Mouse (Mus musculus): ENCODE measurements around the gene Lrit3.

Gene Lrit3
- long read RNA-seq, experiment 1, result 0 reads
- long read RNA-seq, experiment 2, result 0 reads

- intact Hi-C loops (cut with DNase I), result no loop called here
Measured at GRCm38 (mm10) chr3:129803765-129804164, at the start of gene Lrit3. Lrit3 (minus strand) TSS chr3:129804030.

- intact Hi-C loops (cut with DNase I), result no loop called here
Measured at GRCm38 (mm10) chr3:129846846-129847245, 43.0 kb upstream of the Lrit3 start.

DNA sequence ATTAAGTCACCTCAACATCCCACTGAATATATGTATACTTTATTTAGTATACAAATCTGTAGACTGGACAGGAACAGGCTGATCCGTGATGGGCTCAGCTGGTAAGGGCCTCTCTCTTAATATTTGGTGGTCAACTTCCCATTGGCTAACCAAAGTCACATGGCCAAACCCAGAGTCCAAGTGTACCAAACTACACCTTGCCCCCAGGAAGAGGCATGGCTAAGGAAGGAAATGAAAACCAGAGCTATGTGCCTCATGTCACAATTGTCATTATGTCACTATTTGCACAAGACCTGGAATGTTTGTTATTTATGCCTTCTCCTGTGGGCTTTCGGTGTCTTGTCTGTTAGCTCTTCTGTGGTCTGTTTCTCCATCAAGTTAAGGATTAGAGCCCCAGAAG is 42.0 kb upstream of the Lrit3 start:
- intact Hi-C loops (cut with DNase I), result no loop called here

GRCm38 (mm10) chr3:129838017-129838416 is 34.2 kb upstream of the Lrit3 start:
- intact Hi-C loops (cut with DNase I), result no loop called here

- intact Hi-C loops (cut with DNase I), result no loop called here
Measured at GRCm38 (mm10) chr3:129836965-129837364, 33.1 kb upstream of the Lrit3 start.

GRCm38 (mm10) chr3:129836051-129836697 is 32.3 kb upstream of the Lrit3 start:
- intact Hi-C loops (cut with DNase I), result no loop called here

DNA sequence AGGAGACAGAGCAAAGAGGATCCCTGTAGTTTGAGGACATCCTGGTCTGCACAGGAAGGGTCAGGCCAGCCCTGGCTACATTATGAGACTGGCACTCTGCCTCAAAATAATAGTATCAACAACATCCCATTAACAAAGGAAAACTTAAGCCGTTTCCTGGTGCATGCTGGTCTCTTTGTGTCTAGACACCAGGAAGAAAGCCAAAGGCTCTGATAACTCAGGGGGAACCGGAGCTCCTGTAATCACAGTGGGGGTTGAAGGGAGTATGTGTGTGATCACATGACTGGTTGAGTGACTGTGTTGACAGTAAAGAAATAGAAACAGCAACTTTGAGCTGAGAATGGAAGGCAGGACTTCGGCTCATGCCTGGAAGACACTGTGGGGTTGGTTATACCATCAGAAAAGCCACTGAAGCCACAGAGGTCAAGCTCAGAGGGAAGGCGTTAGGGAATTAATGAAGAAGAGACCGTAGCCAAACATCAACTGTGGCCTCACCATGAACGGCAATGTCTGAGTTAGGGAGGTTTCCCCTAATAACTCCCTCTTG is 31.6 kb upstream of the Lrit3 start, which contains the start of gene Cfi:
Gene Cfi, plus strand, starts transcription at position 497 of the 547 bp plus-strand sequence.
- intact Hi-C loops (cut with DNase I), result no loop called here

DNA sequence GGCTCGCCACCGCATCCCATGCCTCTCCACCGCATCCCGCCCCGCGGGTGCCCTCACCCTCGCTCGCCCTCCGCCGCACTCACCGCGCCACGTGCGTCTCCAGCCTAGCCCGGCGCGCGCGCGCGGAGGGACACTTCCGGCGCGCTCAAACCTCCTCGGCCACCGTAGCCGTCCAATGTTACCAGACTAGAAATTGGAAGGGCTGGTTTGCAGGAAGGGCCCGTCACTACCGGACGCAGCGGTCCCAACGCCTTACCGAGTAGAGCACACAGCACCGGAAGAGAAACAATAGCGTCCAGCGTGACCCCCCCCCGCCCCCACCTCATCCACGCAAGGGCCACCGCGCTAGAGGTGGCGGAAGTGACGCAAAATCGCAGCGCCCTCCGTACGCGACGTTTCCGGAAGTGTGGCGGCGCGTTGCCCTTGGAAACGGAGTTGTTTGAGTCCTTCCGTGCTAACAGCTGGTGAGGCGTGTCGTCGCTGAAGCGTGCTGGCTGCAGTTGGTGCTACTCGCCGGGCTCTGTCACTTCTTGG is 27.3 kb upstream of the Lrit3 start, which contains the start of gene Gar1:
Gene Gar1, minus strand, starts transcription at position 362 of the 534 bp plus-strand sequence.
- intact Hi-C loops (cut with DNase I), result no loop called here

GRCm38 (mm10) chr3:129830626-129831025 is 26.8 kb upstream of the Lrit3 start:
- intact Hi-C loops (cut with DNase I), result no loop called here

DNA sequence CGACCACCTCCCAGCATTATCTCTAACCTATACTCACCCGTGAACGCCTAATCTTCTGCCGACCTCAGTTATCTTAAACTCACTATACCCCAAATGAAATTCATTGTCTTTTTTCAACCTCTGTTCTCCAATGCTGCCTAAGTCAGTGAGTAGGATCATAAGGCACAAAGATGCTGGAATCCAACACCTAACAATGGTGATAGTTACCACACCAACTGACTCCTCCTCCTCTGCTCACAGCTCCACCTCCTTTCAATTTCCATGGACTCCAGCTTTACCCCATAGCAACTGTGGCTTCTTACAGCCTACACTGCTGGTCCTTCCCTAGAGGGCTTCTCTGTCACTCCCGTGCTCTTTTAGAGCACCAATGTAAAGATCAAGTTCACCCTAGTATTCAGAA is 23.9 kb upstream of the Lrit3 start:
- intact Hi-C loops (cut with DNase I), result loop anchor here (5.0 kb wide), 1 partner anchor 50 kb away; the partner anchor contains the start of gene Pla2g12a

DNA sequence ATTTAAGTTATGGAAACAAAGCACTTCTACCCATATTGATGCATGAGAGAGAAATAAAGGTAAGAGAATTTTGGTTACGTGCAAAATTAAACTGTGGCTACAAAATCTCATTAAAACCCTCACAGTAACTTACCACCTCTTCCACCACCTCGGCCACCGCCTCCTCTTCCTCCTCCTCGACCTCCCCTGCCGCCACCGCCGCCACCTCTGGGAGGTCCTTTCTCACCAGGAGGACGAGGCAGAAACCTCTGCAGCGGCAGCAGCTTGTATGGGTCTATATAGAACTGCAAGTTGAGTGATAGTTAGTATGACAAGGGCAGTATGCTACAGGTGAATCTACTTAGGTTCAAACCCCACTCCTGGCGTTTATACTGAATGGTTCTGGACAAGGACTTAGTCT is 22.9 kb upstream of the Lrit3 start:
- intact Hi-C loops (cut with DNase I), result loop anchor here (5.0 kb wide), 1 partner anchor 51 kb away; the partner anchor contains the start of gene Pla2g12a

DNA sequence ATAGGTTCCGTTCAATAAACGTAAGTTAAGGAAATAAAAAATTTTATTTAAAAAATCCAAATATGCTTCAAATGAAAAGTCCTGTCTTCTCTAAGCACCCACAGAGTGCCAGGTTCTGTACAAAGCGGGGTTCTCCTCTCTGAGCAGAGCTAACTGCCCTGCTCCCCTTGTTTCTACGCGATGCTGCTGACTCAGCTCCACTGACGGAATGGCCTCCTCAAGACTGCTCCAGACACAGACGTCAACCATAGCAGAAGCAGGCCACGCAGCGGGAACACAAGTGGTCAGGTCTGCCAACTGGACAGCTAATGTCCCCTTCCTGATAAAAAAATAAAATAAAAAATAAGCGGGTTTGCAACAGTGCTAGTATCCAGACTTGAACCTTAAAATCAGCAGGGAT is 21.1 kb upstream of the Lrit3 start:
- intact Hi-C loops (cut with DNase I), result loop anchor here (5.0 kb wide), 2 partner anchors 52 to 252 kb away; partner anchors contain the start of gene Pla2g12a

DNA sequence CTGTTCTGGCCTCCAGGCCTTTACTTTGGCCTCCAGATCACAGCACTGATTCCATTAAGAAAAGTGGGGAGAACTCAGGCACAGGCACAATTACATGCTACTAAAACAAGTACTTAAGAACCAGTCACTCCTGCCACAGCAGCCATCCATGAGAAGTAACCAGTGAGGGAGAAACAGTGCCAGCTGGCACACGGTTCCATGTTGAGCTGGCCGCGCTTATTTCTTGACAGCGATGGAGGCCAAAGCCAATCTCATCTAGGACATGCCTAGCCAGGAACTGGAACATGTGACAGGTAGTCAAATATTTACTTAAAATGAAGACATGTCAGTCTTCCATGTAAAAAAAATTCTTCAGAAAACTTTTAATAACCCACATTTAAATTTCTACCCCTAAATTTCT is 20.3 kb upstream of the Lrit3 start:
- intact Hi-C loops (cut with DNase I), result loop anchor here (5.0 kb wide), 1 partner anchor 253 kb away; no protein-coding TSS in a partner anchor

DNA sequence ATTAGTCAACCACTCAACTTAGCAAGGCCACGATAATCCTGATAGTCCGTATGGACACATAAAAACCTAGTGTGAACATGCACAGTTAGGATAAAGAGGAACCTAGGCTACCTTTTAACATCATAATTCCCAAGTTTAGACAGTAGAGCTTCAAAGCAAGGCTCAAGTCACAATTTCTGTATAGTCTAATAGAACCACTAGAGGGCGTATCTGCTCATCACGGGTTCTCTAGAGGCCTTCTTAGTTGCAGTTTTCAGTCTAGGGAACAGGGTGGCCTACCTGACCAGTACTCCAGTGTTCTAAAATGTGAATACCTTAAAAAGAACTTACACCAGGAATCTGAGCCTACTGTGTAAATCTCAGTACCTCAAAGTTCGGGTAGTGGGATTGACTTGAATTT is 19.5 kb upstream of the Lrit3 start:
- intact Hi-C loops (cut with DNase I), result loop anchor here (5.0 kb wide), 1 partner anchor 254 kb away; no protein-coding TSS in a partner anchor

DNA sequence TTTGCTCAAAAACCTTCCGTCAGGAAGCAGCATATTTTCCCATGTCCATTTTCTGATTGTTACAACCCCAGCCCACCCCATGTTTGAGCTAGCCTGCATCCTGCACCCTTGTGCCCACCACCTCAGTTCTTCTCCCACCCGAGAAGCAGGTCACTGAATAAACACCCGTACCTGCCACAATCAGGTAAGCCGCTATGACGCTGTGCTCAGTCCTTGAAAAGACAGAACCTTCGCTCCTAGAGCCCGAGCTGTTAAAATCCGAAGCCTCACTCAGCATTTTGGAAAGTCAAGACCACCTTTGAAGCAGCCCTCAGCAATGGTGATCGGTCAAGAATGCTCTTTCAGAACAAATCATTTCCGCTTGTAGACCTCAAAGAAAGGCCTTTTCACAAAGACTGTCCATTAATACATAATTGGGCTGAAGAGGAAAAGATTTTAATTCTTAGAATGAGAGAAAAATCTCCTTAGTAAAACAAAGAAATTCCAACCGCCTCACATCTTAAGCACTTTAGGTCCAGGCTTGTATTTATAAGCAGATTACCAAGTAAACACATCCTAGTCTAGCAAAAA is 18.5 kb upstream of the Lrit3 start, which contains the start of gene Rrh:
Gene Rrh, minus strand, starts transcription at position 382 of the 570 bp plus-strand sequence.
- intact Hi-C loops (cut with DNase I), result loop anchor here (5.0 kb wide), 1 partner anchor 255 kb away; no protein-coding TSS in a partner anchor

- intact Hi-C loops (cut with DNase I), result loop anchor here (5.0 kb wide), 1 partner anchor 256 kb away; no protein-coding TSS in a partner anchor
Measured at GRCm38 (mm10) chr3:129821736-129822135, 17.9 kb upstream of the Lrit3 start.

- intact Hi-C loops (cut with DNase I), result loop anchor here (5.0 kb wide), 1 partner anchor 256 kb away; no protein-coding TSS in a partner anchor
Measured at GRCm38 (mm10) chr3:129820847-129821246, 17.0 kb upstream of the Lrit3 start.

DNA sequence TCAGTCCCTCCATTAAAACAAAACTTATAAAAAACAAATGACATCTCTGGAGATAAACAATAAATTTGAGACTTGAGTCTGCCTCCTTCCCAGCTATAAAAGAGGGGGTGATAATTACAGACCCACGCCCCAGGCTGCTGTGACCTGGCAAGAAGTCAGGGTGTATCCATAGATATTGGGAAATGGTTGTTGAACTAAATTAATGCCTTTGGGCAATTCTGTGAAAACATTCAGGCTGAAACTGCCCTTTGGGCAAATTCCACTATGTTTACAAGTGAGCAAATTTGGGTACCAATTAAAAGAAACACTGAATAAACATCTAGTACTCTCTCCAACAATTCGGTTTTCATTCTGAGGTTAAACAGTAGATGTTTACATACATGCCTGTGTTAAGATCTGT is 4.8 kb downstream of the Lrit3 start:
- intact Hi-C loops (cut with DNase I), result no loop called here

DNA sequence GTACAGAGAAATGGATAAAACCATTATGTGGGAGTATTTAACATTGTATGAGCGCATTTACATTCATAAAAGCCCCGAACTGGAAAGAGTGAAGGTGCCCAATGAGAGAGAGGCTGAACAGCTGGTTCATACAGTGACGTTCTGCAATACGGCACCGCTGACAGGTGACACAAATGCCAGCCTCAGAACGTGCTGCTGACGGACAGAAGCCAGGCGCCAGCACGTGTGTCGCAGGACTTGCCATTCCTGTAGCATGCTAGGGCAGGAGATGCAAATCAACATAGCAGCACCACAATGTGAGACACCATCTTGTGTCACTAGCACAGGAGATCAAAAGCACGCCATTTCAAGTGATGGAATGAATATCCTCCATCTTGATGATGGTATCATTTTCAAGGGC is 5.3 kb downstream of the Lrit3 start:
- intact Hi-C loops (cut with DNase I), result no loop called here

- intact Hi-C loops (cut with DNase I), result no loop called here
Measured at GRCm38 (mm10) chr3:129797341-129797740, 6.5 kb downstream of the Lrit3 start.

- intact Hi-C loops (cut with DNase I), result no loop called here
Measured at GRCm38 (mm10) chr3:129793801-129794200, 10.0 kb downstream of the Lrit3 start.

DNA sequence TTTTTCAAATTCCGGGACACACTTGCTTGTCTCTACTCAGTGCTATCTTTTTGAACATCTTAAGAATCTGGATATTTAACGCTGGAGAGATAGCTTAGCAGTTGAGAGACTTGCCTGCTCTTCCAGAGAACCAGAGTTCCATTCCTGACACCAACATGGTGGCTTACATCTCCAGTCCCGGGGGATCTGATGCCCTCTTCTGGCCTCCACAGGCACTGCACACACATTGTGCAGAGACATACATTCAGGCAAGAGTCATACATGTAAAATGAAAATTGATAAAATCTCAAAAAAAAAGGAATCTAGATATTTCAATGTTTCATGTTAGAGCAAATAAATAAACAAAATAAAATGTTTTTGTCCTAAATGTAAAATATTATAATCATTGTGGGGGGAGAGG is 21.1 kb downstream of the Lrit3 start:
- intact Hi-C loops (cut with DNase I), result no loop called here
